Mouse (Mus musculus) adrenal gland (tissue): ENCODE measurements around the gene Rbp7.

Experiments used
- intact Hi-C: fragments of 180-260 bp; cut with DNase I; formaldehyde crosslinking; loops from one replicate; pipeline ENCODE4 v1.15.1; 2025

Gene Rbp7

GRCm38 (mm10) chr4:149409759-149410158, 45.0 kb downstream of the Rbp7 start:
- intact Hi-C loops: no loop called here

- intact Hi-C loops: no loop called here
Measured at GRCm38 (mm10) chr4:149408331-149408730, 46.4 kb downstream of the Rbp7 start.

GRCm38 (mm10) chr4:149407461-149407860, 47.3 kb downstream of the Rbp7 start:
- intact Hi-C loops: no loop called here

DNA sequence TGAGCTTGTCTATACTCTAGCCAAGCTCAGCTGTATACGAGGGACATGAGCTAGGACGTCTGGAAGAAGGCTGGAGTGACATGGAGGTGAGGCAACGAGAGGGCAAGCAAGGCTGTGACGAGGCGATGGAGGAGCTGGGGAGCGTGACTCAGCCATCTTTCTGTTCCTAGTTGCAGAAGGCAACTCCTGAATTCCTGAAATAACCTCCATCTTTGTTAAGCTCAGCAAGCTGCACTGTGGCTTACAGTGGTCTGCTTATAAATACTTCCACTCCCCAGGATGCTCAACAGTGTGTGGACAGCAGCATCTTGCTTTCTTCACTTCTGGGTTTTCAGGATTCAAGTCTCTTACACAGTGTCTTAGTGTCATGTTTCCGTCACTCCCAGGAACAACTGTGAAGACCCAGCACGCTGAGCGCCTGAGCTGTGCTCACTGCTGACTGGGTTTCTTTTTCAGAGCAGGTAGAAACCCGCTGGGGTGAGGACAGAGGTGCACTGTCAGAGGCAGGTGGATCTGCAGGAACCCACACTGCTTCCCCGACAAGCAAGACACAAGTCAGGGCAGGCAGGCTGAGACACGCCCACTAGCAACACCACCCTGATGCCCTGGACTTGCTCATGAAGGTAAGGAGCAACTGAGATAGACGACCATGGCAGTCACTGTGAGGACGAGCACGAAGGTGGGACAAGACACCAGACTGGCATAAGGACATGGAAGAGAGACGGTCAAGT, 48.9 kb downstream of the Rbp7 start:
- intact Hi-C loops: no loop called here

- intact Hi-C loops: no loop called here
Measured at GRCm38 (mm10) chr4:149404640-149405465, 49.9 kb downstream of the Rbp7 start.

- intact Hi-C loops: no loop called here
Measured at GRCm38 (mm10) chr4:149403037-149403436, 51.7 kb downstream of the Rbp7 start.

DNA sequence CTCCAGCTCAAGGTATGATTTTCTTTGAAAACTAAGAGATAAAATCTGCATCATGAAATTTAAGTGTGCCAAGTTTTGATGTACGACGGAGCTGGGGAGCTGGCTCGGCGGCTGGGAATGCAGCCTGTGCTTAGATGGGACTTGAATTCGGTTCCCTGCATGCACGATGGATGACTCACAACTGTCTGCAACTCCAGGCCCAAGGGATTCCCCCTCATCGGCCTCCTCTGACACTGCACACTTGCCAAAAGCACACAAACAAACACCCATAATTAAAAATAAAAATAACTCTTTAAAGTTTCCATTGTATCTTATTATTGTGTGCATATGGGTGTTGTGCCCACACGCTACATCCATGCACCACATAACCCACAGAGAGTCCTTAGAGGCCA, 53.2 kb downstream of the Rbp7 start:
- intact Hi-C loops: no loop called here

DNA sequence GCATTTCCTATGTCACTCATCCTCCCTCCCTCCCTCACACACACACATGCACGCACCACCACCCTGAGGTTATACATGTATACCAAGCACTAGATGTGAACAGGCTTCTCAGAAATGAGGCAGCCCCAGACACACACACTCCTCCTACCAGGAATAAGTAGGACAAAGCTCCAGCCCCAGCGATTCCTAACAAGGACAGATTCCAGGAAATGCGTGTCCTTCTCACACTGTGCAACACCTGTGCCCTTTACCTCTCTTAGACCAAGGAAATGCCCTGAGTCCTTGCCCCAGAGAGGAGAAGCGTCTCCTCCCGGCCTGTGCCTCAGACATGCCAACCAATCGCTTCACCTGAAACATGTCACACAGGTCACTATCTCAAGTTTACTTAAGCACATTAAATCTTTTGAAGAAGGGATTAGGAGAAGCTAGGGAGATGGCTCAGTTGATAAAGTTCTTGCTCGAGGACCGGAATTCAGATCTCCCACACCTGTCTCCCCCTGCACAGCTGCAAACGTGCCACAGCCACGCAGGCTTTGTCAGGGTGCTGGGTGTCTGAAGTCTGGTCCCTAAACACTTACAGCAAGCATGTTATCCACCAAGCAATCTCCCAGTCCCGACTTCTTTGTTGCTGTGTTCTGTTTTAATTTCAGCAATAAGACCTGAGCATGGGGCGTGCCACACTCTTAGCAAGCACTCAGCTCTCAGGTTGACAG, 53.7 kb downstream of the Rbp7 start:
- intact Hi-C loops: no loop called here
